Mouse (Mus musculus) left cerebral cortex, adult 9 months (tissue): Measurements from ENCODE around the gene Rlbp1.
A peak's percentile ranks its signal among the peaks of the same experiment; 100 is the strongest.

ENCODE experiments used
- DNase-seq, 2 experiments: peaks; one replicate each; pipeline ENCODE4 v3.0.0; 2022; ENCODE audit warnings: low spot score in 2 of 2

Rlbp1 gene

GRCm38 (mm10) chr7:79376516-79377275, 10.2 kb downstream of the Rlbp1 start:
- DNase-seq = no peak

GRCm38 (mm10) chr7:79375594-79375993, 11.3 kb downstream of the Rlbp1 start:
- DNase-seq = no peak

- no peak for DNase-seq
These were observed 12.8 kb downstream of the Rlbp1 start for GRCm38 (mm10) chr7:79374017-79374416.

- peak in 1 of 2 experiments; percentile 74 for DNase-seq
These were observed 15.4 kb downstream of the Rlbp1 start for GRCm38 (mm10) chr7:79371321-79371879.

GRCm38 (mm10) chr7:79369416-79369815, 17.4 kb downstream of the Rlbp1 start:
- no peak for DNase-seq

GRCm38 (mm10) chr7:79368664-79369063, 18.2 kb downstream of the Rlbp1 start:
- DNase-seq = no peak

- DNase-seq = no peak
These were observed 23.3 kb downstream of the Rlbp1 start for GRCm38 (mm10) chr7:79363370-79364043.

- DNase-seq = no peak
These were observed 24.0 kb downstream of the Rlbp1 start for GRCm38 (mm10) chr7:79362830-79363229.

GRCm38 (mm10) chr7:79362208-79362607, 24.6 kb downstream of the Rlbp1 start:
- DNase-seq = peak in 1 of 2 experiments; percentile 63

GRCm38 (mm10) chr7:79360056-79360455, 26.8 kb downstream of the Rlbp1 start:
- DNase-seq = no peak

GRCm38 (mm10) chr7:79359183-79359435, 27.7 kb downstream of the Rlbp1 start:
- DNase-seq = no peak

- DNase-seq = peak; percentile 90 to 93
These were observed 28.3 kb downstream of the Rlbp1 start for GRCm38 (mm10) chr7:79358350-79359182.

GRCm38 (mm10) chr7:79349738-79350386, 37.0 kb downstream of the Rlbp1 start:
- peak; percentile 75 to 92 for DNase-seq

- no peak for DNase-seq
These were observed 38.0 kb downstream of the Rlbp1 start for GRCm38 (mm10) chr7:79348816-79349215.

GRCm38 (mm10) chr7:79347108-79347813, 39.6 kb downstream of the Rlbp1 start:
- no peak for DNase-seq

GRCm38 (mm10) chr7:79346555-79347075, 40.2 kb downstream of the Rlbp1 start:
- no peak for DNase-seq

- peak in 1 of 2 experiments; percentile 66 for DNase-seq
These were observed 40.9 kb downstream of the Rlbp1 start for GRCm38 (mm10) chr7:79345902-79346301.

- DNase-seq = peak in 1 of 2 experiments; percentile 64
These were observed 50.4 kb downstream of the Rlbp1 start for GRCm38 (mm10) chr7:79336362-79336910.

GRCm38 (mm10) chr7:79333419-79333818, 53.4 kb downstream of the Rlbp1 start:
- no peak for DNase-seq

GRCm38 (mm10) chr7:79331197-79331596, 55.7 kb downstream of the Rlbp1 start:
- DNase-seq = no peak
